Mouse (Mus musculus): Measurements from ENCODE around the gene Cfhr1.

Gene Cfhr1

GRCm38 (mm10) chr1:139560024-139560423 lies at the start of gene Cfhr1:
Gene Cfhr1 (minus strand): TSS chr1:139560272.
- DNase-seq: no peak

GRCm38 (mm10) chr1:139551311-139551710 lies 8.8 kb downstream of the Cfhr1 start:
- DNase-seq: no peak

- DNase-seq: no peak
These were observed 11.5 kb downstream of the Cfhr1 start for GRCm38 (mm10) chr1:139548536-139548935.

GRCm38 (mm10) chr1:139514556-139514955 lies 45.5 kb downstream of the Cfhr1 start:
- DNase-seq: no peak

- DNase-seq: no peak
These were observed 58.8 kb downstream of the Cfhr1 start, which contains the start of gene F13b for GRCm38 (mm10) chr1:139501258-139501752. Gene F13b (plus strand): TSS chr1:139501702.

- no peak for DNase-seq
These were observed 60.3 kb downstream of the Cfhr1 start for GRCm38 (mm10) chr1:139499751-139500150.

All from right cerebral cortex, postnatal 14 days (tissue).